Comparison of ENCODE assay signal across 16 mouse cellular contexts in the genomic region with DNA sequence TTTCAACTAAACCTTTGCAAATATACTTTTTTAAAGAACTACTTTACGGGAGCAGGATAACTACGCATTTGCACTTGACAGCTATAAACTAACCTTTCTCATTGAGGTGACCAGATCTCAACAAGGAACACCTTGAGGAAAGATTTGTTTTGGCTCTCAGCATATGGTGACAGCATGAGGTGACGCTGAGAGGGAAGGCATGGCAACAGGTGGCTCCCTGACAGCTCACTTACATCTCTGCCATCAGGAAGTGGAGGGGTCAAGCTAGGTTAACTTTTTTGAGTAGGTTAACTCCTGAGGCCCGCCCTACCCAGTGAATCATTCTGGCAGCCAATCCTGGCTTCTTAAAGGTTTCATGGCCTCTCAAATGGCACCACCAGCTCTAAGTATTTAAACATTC. TPM values are rescaled to one million over a fixed set of nuclear protein-coding genes. Genes with fewer than 3 reads are reported as not detected.
"Had no signal": no experiment of that assay in that cellular context is flagged by ENCODE, and none has a peak within 500 bp of the region (broad histone marks: within the 10 kb centered on the region; RNA-seq: fewer than 3 reads in every experiment).

No protein-coding gene starts in this region.

- H3K9me3 ChIP-seq: neural tube, embryonic 15.5 days; stomach, embryonic 15.5 days had no signal

- H3K27ac ChIP-seq: neural tube, embryonic 15.5 days; stomach, embryonic 15.5 days; stomach, postnatal 0 days had no signal

- H3K4me1 ChIP-seq: neural tube, embryonic 15.5 days; stomach, embryonic 15.5 days had no signal

- H3K4me3 ChIP-seq: neural tube, embryonic 15.5 days; stomach, embryonic 15.5 days had no signal

- H3K9ac ChIP-seq: neural tube, embryonic 15.5 days; stomach, embryonic 15.5 days had no signal

- DNase-seq: retina, postnatal 1 day; right cerebral cortex, adult 18-20 months; right cerebral cortex, postnatal 14 days; right cerebral cortex, postnatal 25 days; right cerebral cortex, postnatal 4 days; spleen, adult 18-20 months; thymus, adult 18-20 months; thymus, adult 2 months; thymus, postnatal 14 days; thymus, postnatal 25 days; thymus, postnatal 36 days; thymus, postnatal 4 days had no signal

- H3K27me3 ChIP-seq: neural tube, embryonic 15.5 days; stomach, embryonic 15.5 days had no signal

- H3K4me2 ChIP-seq: neural tube, embryonic 15.5 days; stomach, embryonic 15.5 days had no signal

RNA-seq across cellular contexts. Expression of a gene that starts 52.4 kb away (rescaled TPM):
- polyA plus RNA-seq: neural tube, embryonic 14.5 days had no signal
